Mouse (Mus musculus): Measurements from ENCODE around the gene Alkbh2. TPM values are rescaled to one million over a fixed set of nuclear protein-coding genes. Genes with fewer than 3 reads are reported as not detected.
A peak's percentile ranks its signal among the peaks of the same experiment; 100 is the strongest.

Alkbh2 gene
- polyA plus RNA-seq, 1 experiment from 2014 or later = 12.8 TPM

DNA sequence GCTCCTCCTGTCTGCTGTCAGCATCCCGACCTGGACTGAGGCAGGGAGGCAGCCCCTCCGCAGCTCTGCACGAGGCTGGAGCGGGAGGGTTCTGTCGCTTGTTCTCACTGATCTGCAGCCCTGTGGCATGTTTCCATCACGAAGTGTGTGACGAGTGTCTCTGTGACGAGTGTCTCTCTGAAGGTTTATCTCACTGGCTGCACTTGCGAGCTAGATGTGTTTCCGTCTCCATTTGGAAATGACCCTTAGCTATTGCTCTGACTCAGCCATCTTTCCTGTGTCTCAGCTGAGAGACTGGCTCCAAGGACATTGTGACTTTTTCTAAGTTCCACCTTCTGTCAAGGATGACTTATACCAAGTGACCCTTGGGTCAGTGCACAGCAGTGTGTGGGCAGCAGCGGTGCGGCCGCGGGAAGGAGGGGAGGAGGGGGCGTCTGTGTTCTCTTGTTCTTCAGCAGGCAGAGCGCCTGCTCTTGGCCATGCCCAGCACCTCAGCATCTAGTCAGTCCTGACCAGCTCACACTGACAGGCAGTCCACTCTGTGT lies 21.6 kb downstream of the Alkbh2 start:
- peaks cover 89% of the 10 kb centered on the region for H3K36me3 ChIP-seq (replicated peaks)
- no peak overlapping the region for H3K27ac ChIP-seq
- peaks cover 3% of the 10 kb centered on the region; the same call in 1 of the 2 replicates for H3K9me3 ChIP-seq
- DNase-seq (ENCODE audit: extremely low spot score, low spot score) = no peak
- 91% methylated on average over 16 of the region's 16 CpGs for WGBS
- H3K4me1 ChIP-seq = peaks cover under 1% of the 10 kb centered on the region
- no peaks in the 10 kb centered on the region for H3K27me3 ChIP-seq (ENCODE audit: poor library complexity, severe bottlenecking)
- H3K4me3 ChIP-seq = no peak overlapping the region

- no peak overlapping the region for H3K27ac ChIP-seq
- 81% methylated on average over 1 of the region's 1 CpGs for WGBS
- DNase-seq (ENCODE audit: extremely low spot score, low spot score) = no peak
- peaks cover 21% of the 10 kb centered on the region for H3K4me1 ChIP-seq
- no peak overlapping the region for H3K4me3 ChIP-seq
- H3K9me3 ChIP-seq = no peaks in the 10 kb centered on the region
- H3K36me3 ChIP-seq (replicated peaks) = peaks cover 53% of the 10 kb centered on the region
- no peaks in the 10 kb centered on the region for H3K27me3 ChIP-seq (ENCODE audit: poor library complexity, severe bottlenecking)
These were observed 25.2 kb downstream of the Alkbh2 start for GRCm38 (mm10) chr5:114102807-114103206.

GRCm38 (mm10) chr5:114101873-114102272 lies 26.1 kb downstream of the Alkbh2 start:
- H3K4me1 ChIP-seq = peaks cover 21% of the 10 kb centered on the region
- H3K36me3 ChIP-seq (replicated peaks) = peaks cover 43% of the 10 kb centered on the region
- DNase-seq (ENCODE audit: extremely low spot score, low spot score) = no peak
- H3K27me3 ChIP-seq (ENCODE audit: poor library complexity, severe bottlenecking) = no peaks in the 10 kb centered on the region
- WGBS = 84% methylated on average over 4 of the region's 4 CpGs
- no peak overlapping the region for H3K27ac ChIP-seq
- no peaks in the 10 kb centered on the region for H3K9me3 ChIP-seq
- no peak overlapping the region for H3K4me3 ChIP-seq

DNA sequence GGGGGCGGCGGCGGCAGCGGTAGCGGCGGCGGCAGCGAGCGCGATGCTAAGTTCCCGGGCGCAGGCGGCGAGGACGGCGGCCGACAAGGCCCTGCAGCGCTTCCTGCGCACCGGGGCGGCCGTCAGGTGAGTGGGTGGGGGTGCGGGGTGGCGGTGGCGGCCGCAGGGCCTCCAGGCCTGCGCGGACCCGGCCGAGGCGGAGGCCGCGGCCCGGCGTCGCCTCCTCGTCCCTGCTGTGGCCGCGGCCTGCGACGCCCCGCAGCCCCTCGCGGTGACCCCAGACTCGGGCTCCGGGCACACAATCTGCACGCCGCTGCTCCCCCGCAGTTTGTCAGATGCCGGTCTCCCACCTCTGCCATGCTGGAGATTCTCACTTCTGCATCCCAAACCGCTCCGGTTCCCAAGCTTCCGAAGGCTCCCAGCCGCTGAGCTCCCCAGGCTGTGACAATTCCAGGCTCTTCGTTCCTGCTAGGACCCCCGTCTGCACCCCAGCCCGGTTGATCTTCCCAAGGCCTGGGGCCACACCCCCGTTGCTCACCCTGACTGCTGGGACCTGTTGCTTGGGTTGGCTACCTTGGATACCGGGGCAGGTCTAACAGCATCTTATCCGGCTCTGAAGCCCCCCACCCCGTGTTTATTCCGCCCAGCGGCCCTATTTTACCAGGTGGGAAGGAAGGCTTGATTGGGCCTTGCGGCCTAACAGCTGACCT lies 27.5 kb downstream of the Alkbh2 start:
- H3K27me3 ChIP-seq (ENCODE audit: poor library complexity, severe bottlenecking) = no peaks in the 10 kb centered on the region
- DNase-seq (ENCODE audit: extremely low spot score, low spot score) = peak; percentile 21
- H3K9me3 ChIP-seq = no peaks in the 10 kb centered on the region
- H3K4me1 ChIP-seq = peaks cover 21% of the 10 kb centered on the region
- 3% methylated on average over 58 of the region's 64 CpGs for WGBS
- peak overlapping the region; percentile 97 for H3K4me3 ChIP-seq
- peak overlapping the region; percentile 91 for H3K27ac ChIP-seq
- H3K36me3 ChIP-seq (replicated peaks) = peaks cover 30% of the 10 kb centered on the region

GRCm38 (mm10) chr5:114099709-114100389 lies 28.2 kb downstream of the Alkbh2 start:
- Histone ChIP-seq H3K27ac (peak overlapping the region; percentile 91), H3K27me3 (ENCODE audit: poor library complexity, severe bottlenecking) (no peaks in the 10 kb centered on the region), H3K4me3 (peak overlapping the region; percentile 97), H3K9me3 (no peaks in the 10 kb centered on the region), H3K4me1 (peaks cover 21% of the 10 kb centered on the region), H3K36me3 (replicated peaks) (peaks cover 23% of the 10 kb centered on the region)
- WGBS = 8% methylated on average over 37 of the region's 37 CpGs
- peak; percentile 92 for DNase-seq (ENCODE audit: extremely low spot score, low spot score)

GRCm38 (mm10) chr5:114091057-114091807 lies 36.8 kb downstream of the Alkbh2 start, which contains the start of gene Svop:
TSS of gene Svop (minus strand) at chr5:114091570.
- Histone ChIP-seq H3K27ac (peak within 1 kb of the TSS; percentile 80), H3K27me3 (ENCODE audit: poor library complexity, severe bottlenecking) (peaks cover 7% of the 10 kb centered on the region; the same call in 1 of the 2 replicates), H3K4me1 (peaks cover 16% of the 10 kb centered on the region), H3K36me3 (replicated peaks) (no peaks in the 10 kb centered on the region), H3K4me3 (peak within 1 kb of the TSS; percentile 52), H3K9me3 (no peaks in the 10 kb centered on the region)
- DNase-seq (ENCODE audit: extremely low spot score, low spot score) = peak; percentile 82
- 2% methylated on average over 40 of the region's 40 CpGs for WGBS

- Histone ChIP-seq H3K27me3 (ENCODE audit: poor library complexity, severe bottlenecking) (peaks cover 7% of the 10 kb centered on the region; the same call in 1 of the 2 replicates), H3K4me3 (peak overlapping the region; percentile 52), H3K9me3 (no peaks in the 10 kb centered on the region), H3K27ac (peak overlapping the region; percentile 80), H3K36me3 (replicated peaks) (no peaks in the 10 kb centered on the region), H3K4me1 (peaks cover 16% of the 10 kb centered on the region)
- 13% methylated on average over 7 of the region's 7 CpGs for WGBS
- DNase-seq (ENCODE audit: extremely low spot score, low spot score) = no peak
These were observed 37.5 kb downstream of the Alkbh2 start for GRCm38 (mm10) chr5:114090421-114091013.

- DNase-seq (ENCODE audit: extremely low spot score, low spot score) = no peak
- H3K27me3 ChIP-seq (ENCODE audit: poor library complexity, severe bottlenecking) = peaks cover 7% of the 10 kb centered on the region; the same call in 1 of the 2 replicates
- H3K4me1 ChIP-seq = peaks cover 16% of the 10 kb centered on the region
- 80% methylated on average over 12 of the region's 12 CpGs for WGBS
- no peaks in the 10 kb centered on the region for H3K36me3 ChIP-seq (replicated peaks)
- no peak overlapping the region for H3K27ac ChIP-seq
- no peak overlapping the region for H3K4me3 ChIP-seq
- no peaks in the 10 kb centered on the region for H3K9me3 ChIP-seq
These were observed 40.0 kb downstream of the Alkbh2 start for GRCm38 (mm10) chr5:114087875-114088480.

DNA sequence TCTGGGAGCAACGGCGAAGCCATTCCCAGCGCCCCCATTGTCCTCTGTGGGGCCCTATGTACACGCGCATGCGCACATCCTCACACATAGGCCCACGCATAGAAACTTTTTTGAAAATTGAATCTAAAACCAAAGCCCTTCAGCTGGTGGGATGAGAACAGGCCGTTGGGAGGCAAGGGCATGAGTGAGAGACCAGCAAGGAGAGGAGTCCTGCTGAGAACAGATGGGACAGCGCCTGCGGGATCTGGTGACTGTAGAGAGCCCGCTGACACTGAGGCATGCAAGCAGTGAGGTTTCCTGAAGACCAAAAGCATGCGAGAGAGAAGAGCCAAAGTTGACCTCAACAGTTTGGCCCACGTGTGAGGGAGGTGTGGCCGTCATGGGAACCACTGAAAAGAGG lies 42.5 kb downstream of the Alkbh2 start:
- no peaks in the 10 kb centered on the region for H3K27me3 ChIP-seq (ENCODE audit: poor library complexity, severe bottlenecking)
- H3K27ac ChIP-seq = no peak overlapping the region
- WGBS = 87% methylated on average over 14 of the region's 14 CpGs
- no peaks in the 10 kb centered on the region for H3K36me3 ChIP-seq (replicated peaks)
- peaks cover 3% of the 10 kb centered on the region for H3K4me1 ChIP-seq
- H3K4me3 ChIP-seq = no peak overlapping the region
- no peaks in the 10 kb centered on the region for H3K9me3 ChIP-seq
- DNase-seq (ENCODE audit: extremely low spot score, low spot score) = no peak

- 66% methylated on average over 8 of the region's 8 CpGs for WGBS
- Histone ChIP-seq H3K27ac (no peak overlapping the region), H3K27me3 (ENCODE audit: poor library complexity, severe bottlenecking) (no peaks in the 10 kb centered on the region), H3K36me3 (replicated peaks) (no peaks in the 10 kb centered on the region), H3K4me1 (peaks cover 9% of the 10 kb centered on the region), H3K9me3 (no peaks in the 10 kb centered on the region), H3K4me3 (no peak overlapping the region)
- DNase-seq (ENCODE audit: extremely low spot score, low spot score) = no peak
These were observed 51.0 kb downstream of the Alkbh2 start for GRCm38 (mm10) chr5:114077009-114077408.

Measured in forebrain, embryonic 10.5 days (tissue).